Mouse (Mus musculus): ENCODE measurements around the gene Gngt2.
A peak's percentile ranks its signal among the peaks of the same experiment; 100 is the strongest.

Gngt2 gene

GRCm38 (mm10) chr11:95826317-95827167 lies 10.5 kb upstream of the Gngt2 start:
- DNase-seq, result no peak

- no peak for DNase-seq
Measured at GRCm38 (mm10) chr11:95827168-95827447, 9.9 kb upstream of the Gngt2 start.

- DNase-seq, result peak; percentile 33 to 72
Measured at GRCm38 (mm10) chr11:95827464-95828085, 9.4 kb upstream of the Gngt2 start.

- DNase-seq, result no peak
Measured at GRCm38 (mm10) chr11:95828181-95828964, 8.6 kb upstream of the Gngt2 start.

GRCm38 (mm10) chr11:95829526-95830050 lies 7.4 kb upstream of the Gngt2 start:
- DNase-seq, result no peak

GRCm38 (mm10) chr11:95830411-95831275 lies 6.4 kb upstream of the Gngt2 start:
- DNase-seq, result peak; percentile 24 to 43

GRCm38 (mm10) chr11:95831276-95831619 lies 5.8 kb upstream of the Gngt2 start:
- DNase-seq, result no peak

- DNase-seq, result no peak
Measured at GRCm38 (mm10) chr11:95831641-95832040, 5.4 kb upstream of the Gngt2 start.

- DNase-seq, result no peak
Measured at GRCm38 (mm10) chr11:95832129-95833005, 4.6 kb upstream of the Gngt2 start.

- DNase-seq, result no peak
Measured at GRCm38 (mm10) chr11:95833006-95833570, 3.9 kb upstream of the Gngt2 start.

GRCm38 (mm10) chr11:95833631-95834142 lies 3.3 kb upstream of the Gngt2 start:
- DNase-seq, result peak; percentile 25 to 26

GRCm38 (mm10) chr11:95834143-95834667 lies 2.8 kb upstream of the Gngt2 start:
- DNase-seq, result peak; percentile 75 to 76

GRCm38 (mm10) chr11:95834742-95835710 lies 2.0 kb upstream of the Gngt2 start:
- peak; percentile 60 to 61 for DNase-seq

GRCm38 (mm10) chr11:95835832-95836231 lies 1.2 kb upstream of the Gngt2 start:
- DNase-seq, result no peak

GRCm38 (mm10) chr11:95836433-95836832 lies 583 bp upstream of the Gngt2 start:
- no peak for DNase-seq

- no peak for DNase-seq
Measured at GRCm38 (mm10) chr11:95838598-95838997, 1.6 kb downstream of the Gngt2 start.

- no peak for DNase-seq
Measured at GRCm38 (mm10) chr11:95838999-95839868, 2.2 kb downstream of the Gngt2 start.
